In genomic region chr5:113344635-113345386, GRCm38 (mm10) we compare ENCODE assay signal across 19 mouse cellular contexts. TPM values are rescaled to one million over a fixed set of nuclear protein-coding genes. Genes with fewer than 3 reads are reported as not detected.
A peak's percentile ranks its signal among the peaks of the same experiment; 100 is the strongest.
DNase-seq lines count a peak whose midpoint lies in the region; ATAC-seq lines count a peak whose summit lies in the region.
"Had no signal": no experiment of that assay in that cellular context is flagged by ENCODE, and none has a peak within 500 bp of the region (broad histone marks: within the 10 kb centered on the region; RNA-seq: fewer than 3 reads in every experiment).

No protein-coding gene starts in this region.

- H3K27me3 ChIP-seq in hindbrain, embryonic 10.5 days (ENCODE audit: insufficient read depth, poor library complexity, severe bottlenecking), result peaks cover 90% of the 10 kb centered on the region
- H3K27me3 ChIP-seq in hindbrain, embryonic 12.5 days, result peaks cover 77% of the 10 kb centered on the region

- 33% methylated on average over 16 of the region's 16 CpGs for WGBS in hindbrain, embryonic 10.5 days
- WGBS in hindbrain, embryonic 12.5 days, result 32% methylated on average over 16 of the region's 16 CpGs

- no peak for DNase-seq in hindbrain, embryonic 10.5 days (ENCODE audit: low spot score)
- DNase-seq in right cerebral cortex, postnatal 25 days, result peak; percentile 23
- DNase-seq in right cerebral cortex, postnatal 4 days, result no peak
- peak; percentile 52 to 70 for DNase-seq in frontal cortex, adult 2 months (ENCODE audit: extremely low spot score in 1 of 2, low spot score in 1 of 2)
- no peak for DNase-seq in kidney, postnatal 10 days
- DNase-seq in gastrocnemius, adult 18-20 months (ENCODE audit: low spot score), result no peak
- no peak for DNase-seq in heart, postnatal 4 days
- DNase-seq: adrenal gland, postnatal 25 days; gastrocnemius, postnatal 10 days; kidney, adult 2 months; liver, postnatal 0 days; thymus, postnatal 14 days had no signal

- no peak overlapping the region for H3K27ac ChIP-seq in hindbrain, embryonic 10.5 days
- H3K27ac ChIP-seq in hindbrain, embryonic 12.5 days, result no peak overlapping the region
- H3K27ac ChIP-seq: hindbrain, embryonic 13.5 days; limb, embryonic 13.5 days had no signal

- no peak for ATAC-seq in hindbrain, embryonic 12.5 days (ENCODE audit: low FRiP score)
- ATAC-seq: liver, postnatal 0 days had no signal

- no peak overlapping the region for H3K9ac ChIP-seq in hindbrain, embryonic 12.5 days
- H3K9ac ChIP-seq: hindbrain, embryonic 13.5 days; limb, embryonic 13.5 days; liver, postnatal 0 days had no signal

- no peak overlapping the region for H3K4me2 ChIP-seq in hindbrain, embryonic 12.5 days (replicated peaks)
- H3K4me2 ChIP-seq: heart, embryonic 11.5 days; hindbrain, embryonic 13.5 days; limb, embryonic 13.5 days had no signal

- no peaks in the 10 kb centered on the region for H3K36me3 ChIP-seq in hindbrain, embryonic 10.5 days
- no peaks in the 10 kb centered on the region for H3K36me3 ChIP-seq in hindbrain, embryonic 12.5 days
- H3K36me3 ChIP-seq: hindbrain, embryonic 13.5 days; limb, embryonic 13.5 days had no signal

- H3K4me1 ChIP-seq in hindbrain, embryonic 10.5 days (replicated peaks), result peaks cover 45% of the 10 kb centered on the region
- H3K4me1 ChIP-seq in hindbrain, embryonic 12.5 days, result peaks cover 36% of the 10 kb centered on the region

- H3K9me3 ChIP-seq in hindbrain, embryonic 10.5 days, result no peaks in the 10 kb centered on the region
- H3K9me3 ChIP-seq in hindbrain, embryonic 12.5 days (replicated peaks), result no peaks in the 10 kb centered on the region
- H3K9me3 ChIP-seq: hindbrain, embryonic 13.5 days; limb, embryonic 13.5 days had no signal

- peak overlapping the region; percentile 20; the same call in 1 of the 2 replicates for H3K4me3 ChIP-seq in hindbrain, embryonic 10.5 days
- H3K4me3 ChIP-seq in hindbrain, embryonic 12.5 days, result no peak overlapping the region
- H3K4me3 ChIP-seq: hindbrain, embryonic 13.5 days; limb, embryonic 13.5 days had no signal

RNA-seq across cellular contexts. Expression of gene Aym1, which starts 12.3 kb away (rescaled TPM):
- not detected in 2 replicates for polyA plus RNA-seq in hindbrain, embryonic 10.5 days (2016; fragmentation: Nextera tagmentation; extraction: Ambion mirVana)
- polyA plus RNA-seq in hindbrain, embryonic 12.5 days (2016; fragmentation: Nextera tagmentation; extraction: Ambion mirVana), result not detected in 2 replicates
- not detected in 2 replicates for polyA plus RNA-seq in frontal cortex, adult 2 months (2012; rRNA removed)
- total RNA-seq in gastrocnemius, adult 18-20 months (2021), result not detected
- not detected for total RNA-seq in heart, postnatal 4 days (2021)
- total RNA-seq: adrenal gland, postnatal 25 days; common myeloid progenitor, adult 5-6 weeks; gastrocnemius, postnatal 10 days had no signal
- polyA plus RNA-seq: heart, embryonic 11.5 days; hindbrain, embryonic 13.5 days; kidney, adult 2 months; large intestine, adult 2 months; limb, embryonic 13.5 days; liver, postnatal 0 days; neural tube, embryonic 11.5 days had no signal

RNA-seq across cellular contexts. Expression of gene Sgsm1, which starts 34.2 kb away (rescaled TPM):
- polyA plus RNA-seq in hindbrain, embryonic 10.5 days (2016; fragmentation: Nextera tagmentation; extraction: Ambion mirVana), result 16.6 and 17.5 TPM in 2 replicates
- polyA plus RNA-seq in hindbrain, embryonic 12.5 days (2016; fragmentation: Nextera tagmentation; extraction: Ambion mirVana), result 11.6 and 14.3 TPM in 2 replicates
- 66.4 and 69.8 TPM in 2 replicates for polyA plus RNA-seq in frontal cortex, adult 2 months (2012; rRNA removed)
- total RNA-seq in gastrocnemius, adult 18-20 months (2021), result under 1 TPM; 0.38 to 0.39 TPM
- under 1 TPM; 0.77 to 0.86 TPM for total RNA-seq in heart, postnatal 4 days (2021)

Comparison
In these comparisons a context has a peak if more than half of its experiments do, and no peak if none do; other contexts are left out.
1. DNase-seq: peak in right cerebral cortex, postnatal 25 days (single experiment) and frontal cortex, adult 2 months (2 of 2); none in hindbrain, embryonic 10.5 days (single experiment), right cerebral cortex, postnatal 4 days (single experiment), kidney, postnatal 10 days (single experiment), gastrocnemius, adult 18-20 months (single experiment) and heart, postnatal 4 days (single experiment).